Mouse (Mus musculus) CH12.LX (cell line): ENCODE measurements around the gene Tapt1.

ENCODE experiments used
- CHD2 ChIP-seq: IDR thresholded peaks from 2 replicates; pipeline ENCODE4 v1.6.1; 2011; ENCODE audit warnings: low read length, improper control_type of control experiment
- CTCF ChIP-seq, 2 experiments: IDR thresholded peaks in 1 of 2; conservative IDR thresholded peaks in 1 of 2; 2 replicates each; pipeline ENCODE4 v1.5.1; 2011 to 2012; ENCODE audit warnings: low read depth in 2 of 2, low read length in 2 of 2, improper control_type of control experiment in 1 of 2, inconsistent platforms in 1 of 2, mild to moderate bottlenecking in 1 of 2, moderate library complexity in 1 of 2
- E2F4 ChIP-seq: IDR thresholded peaks from 2 replicates; pipeline ENCODE4 v1.6.1; 2011; ENCODE audit warnings: low read depth, low read length, improper control_type of control experiment; ENCODE audit not compliant: insufficient replicate concordance
- EP300 ChIP-seq: IDR thresholded peaks from 2 replicates; pipeline ENCODE4 v1.6.1; 2011; ENCODE audit warnings: low read length, improper control_type of control experiment
- HCFC1 ChIP-seq: IDR thresholded peaks from 2 replicates; pipeline ENCODE4 v1.6.1; 2012; ENCODE audit warnings: low read depth, mild to moderate bottlenecking, inconsistent platforms, low read length, improper control_type of control experiment
- KAT2A ChIP-seq: IDR thresholded peaks from 2 replicates; pipeline ENCODE4 v1.6.1; 2012; ENCODE audit warnings: low read length, improper control_type of control experiment, inconsistent platforms; ENCODE audit not compliant: insufficient replicate concordance
- PAX5 ChIP-seq: IDR thresholded peaks from 2 replicates; pipeline ENCODE4 v1.6.1; 2012; ENCODE audit warnings: low read length, inconsistent platforms, mixed read lengths
- RAD21 ChIP-seq: IDR thresholded peaks from 2 replicates; pipeline ENCODE4 v1.6.1; 2011; ENCODE audit warnings: low read depth, mild to moderate bottlenecking, low read length, improper control_type of control experiment, moderate library complexity
- RCOR1 ChIP-seq: conservative IDR thresholded peaks from 2 replicates; pipeline ENCODE4 v1.6.1; 2012; ENCODE audit warnings: low read depth, mild to moderate bottlenecking, inconsistent platforms, low read length, improper control_type of control experiment
- TCF12 ChIP-seq: IDR thresholded peaks from 2 replicates; pipeline ENCODE4 v1.6.1; 2014; ENCODE audit warnings: low read depth, mild to moderate bottlenecking, inconsistent platforms, low read length, improper control_type of control experiment
- USF1 ChIP-seq: IDR thresholded peaks from 2 replicates; pipeline ENCODE4 v1.6.1; 2014; ENCODE audit warnings: low read depth, mild to moderate bottlenecking, inconsistent platforms, low read length, improper control_type of control experiment

GRCm38 (mm10) chr5:44180450-44180849 is 46.0 kb downstream of the Tapt1 start:
- no peak for TF ChIP-seq CTCF (conservative IDR thresholded peaks at IDR 0.05 in 1 of 2, IDR thresholded peaks at IDR 0.05 in 1 of 2; ENCODE audit: low read depth in 2 of 2, low read length in 2 of 2)
- TF ChIP-seq CHD2: no peak
- TF ChIP-seq TCF12: no peak
- no peak for TF ChIP-seq HCFC1
- no peak for TF ChIP-seq PAX5
- no peak for TF ChIP-seq E2F4
- no peak for TF ChIP-seq RAD21
- TF ChIP-seq USF1: no peak
- no peak for TF ChIP-seq KAT2A
- TF ChIP-seq EP300: no peak
- TF ChIP-seq RCOR1: no peak
